Mouse (Mus musculus): Measurements from ENCODE around the gene Pcsk1n. TPM values are rescaled to one million over a fixed set of nuclear protein-coding genes. Genes with fewer than 3 reads are reported as not detected.
A peak's percentile ranks its signal among the peaks of the same experiment; 100 is the strongest.

Pcsk1n gene
- 12.0 and 12.2 TPM in 2 replicates for polyA plus RNA-seq (2015; fragmentation: Nextera tagmentation; extraction: Ambion mirVana)

DNA sequence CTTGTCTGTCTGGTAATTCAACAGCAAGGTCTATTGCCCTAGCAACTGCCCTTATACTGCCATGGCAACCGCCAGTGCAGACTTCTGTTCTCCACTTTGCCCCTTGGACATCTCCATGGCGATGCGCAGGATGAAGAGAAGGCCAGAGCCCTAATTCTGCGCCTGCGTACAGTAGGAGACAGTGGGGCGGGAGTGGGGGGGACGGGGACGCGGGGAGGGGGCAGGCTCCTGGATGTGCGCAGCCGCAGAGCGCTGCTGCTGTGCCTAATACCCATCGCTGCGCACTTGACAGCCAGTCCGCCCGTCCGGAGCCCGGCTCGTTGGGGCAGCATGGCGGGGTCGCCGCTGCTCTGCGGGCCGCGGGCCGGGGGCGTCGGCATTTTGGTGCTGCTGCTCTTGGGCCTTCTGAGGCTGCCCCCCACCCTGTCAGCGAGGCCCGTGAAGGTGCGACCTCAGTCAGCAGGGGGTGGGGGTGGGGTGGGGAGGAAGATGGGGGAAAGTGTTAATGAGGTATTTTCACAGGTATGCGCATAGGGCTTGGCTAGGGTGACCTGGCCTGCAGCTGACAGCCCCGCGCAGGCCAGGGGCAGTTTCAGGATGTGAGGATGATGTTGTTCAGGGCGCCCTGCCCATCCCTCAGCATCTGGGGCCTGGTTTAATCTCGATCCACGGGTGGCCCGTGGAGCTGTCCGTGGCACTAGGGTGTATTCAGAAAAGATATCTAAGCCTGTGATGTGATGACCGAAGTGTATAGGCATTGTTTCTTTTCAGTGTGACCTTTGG lies at the start of gene Pcsk1n:
Pcsk1n (plus strand) TSS at position 222 of the 783 bp plus-strand sequence.
- Histone ChIP-seq H3K4me1 (replicated peaks; ENCODE audit: control insufficient read depth, insufficient read depth) (no peaks in the 10 kb centered on the region), H3K27me3 (ENCODE audit: control insufficient read depth, insufficient read depth, low read length) (no peaks in the 10 kb centered on the region), H3K9me3 (ENCODE audit: control insufficient read depth, low read length) (no peaks in the 10 kb centered on the region), H3K9ac (ENCODE audit: low read length) (no peak within 1 kb of the TSS), H3K27ac (replicated peaks) (no peak within 1 kb of the TSS), H3K4me3 (ENCODE audit: low read depth, low read length) (no peak within 1 kb of the TSS), H3K36me3 (ENCODE audit: control insufficient read depth, insufficient read depth, low read length) (no peaks in the 10 kb centered on the region), H3K4me2 (replicated peaks; ENCODE audit: low read depth) (no peak within 1 kb of the TSS)
- DNase-seq (ENCODE audit: low spot score) = no peak
- TF ChIP-seq EP300 (optimal IDR thresholded peaks at IDR 0.05) (no peak), CTCF (IDR thresholded peaks at IDR 0.05; ENCODE audit: low read depth) (no peak)
- 17% methylated on average over 31 of the region's 40 CpGs for WGBS
- no peak for ATAC-seq (ENCODE audit: low FRiP score, low TSS enrichment)

DNA sequence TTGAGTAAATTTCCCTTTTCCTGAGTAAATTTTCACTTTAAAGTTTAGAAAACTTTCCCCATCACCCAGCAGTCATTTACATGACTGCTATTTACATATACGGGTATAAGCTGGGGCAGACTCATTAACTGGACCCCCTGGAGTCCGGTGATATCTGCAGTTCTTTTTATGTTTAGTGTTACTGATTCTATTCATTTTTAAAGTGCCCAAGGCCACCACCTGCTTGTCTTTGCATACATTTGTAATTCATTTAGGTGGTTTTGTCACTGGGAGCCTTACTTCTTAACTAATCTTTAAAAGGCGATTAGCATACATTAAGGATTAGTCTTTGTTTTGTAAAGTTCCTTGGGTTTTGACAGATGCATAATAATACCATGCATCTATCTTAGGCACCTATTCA lies 49.8 kb upstream of the Pcsk1n start:
- no peaks in the 10 kb centered on the region for H3K27me3 ChIP-seq (ENCODE audit: control insufficient read depth, insufficient read depth, low read length)
- TF ChIP-seq EP300 (optimal IDR thresholded peaks at IDR 0.05) (no peak), CTCF (IDR thresholded peaks at IDR 0.05; ENCODE audit: low read depth) (no peak)
- 57% methylated on average over 3 of the region's 3 CpGs for WGBS
- no peak overlapping the region for H3K27ac ChIP-seq (replicated peaks)
- no peaks in the 10 kb centered on the region for H3K4me1 ChIP-seq (replicated peaks; ENCODE audit: control insufficient read depth, insufficient read depth)
- ATAC-seq (ENCODE audit: low FRiP score, low TSS enrichment) = no peak
- H3K4me3 ChIP-seq (ENCODE audit: low read depth, low read length) = no peak overlapping the region
- H3K9me3 ChIP-seq (ENCODE audit: control insufficient read depth, low read length) = no peaks in the 10 kb centered on the region
- no peak for DNase-seq (ENCODE audit: low spot score)
- peaks cover 2% of the 10 kb centered on the region; the same call in 1 of the 2 replicates for H3K36me3 ChIP-seq (ENCODE audit: control insufficient read depth, insufficient read depth, low read length)
- no peak overlapping the region for H3K4me2 ChIP-seq (replicated peaks; ENCODE audit: low read depth)
- H3K9ac ChIP-seq (ENCODE audit: low read length) = no peak overlapping the region

DNA sequence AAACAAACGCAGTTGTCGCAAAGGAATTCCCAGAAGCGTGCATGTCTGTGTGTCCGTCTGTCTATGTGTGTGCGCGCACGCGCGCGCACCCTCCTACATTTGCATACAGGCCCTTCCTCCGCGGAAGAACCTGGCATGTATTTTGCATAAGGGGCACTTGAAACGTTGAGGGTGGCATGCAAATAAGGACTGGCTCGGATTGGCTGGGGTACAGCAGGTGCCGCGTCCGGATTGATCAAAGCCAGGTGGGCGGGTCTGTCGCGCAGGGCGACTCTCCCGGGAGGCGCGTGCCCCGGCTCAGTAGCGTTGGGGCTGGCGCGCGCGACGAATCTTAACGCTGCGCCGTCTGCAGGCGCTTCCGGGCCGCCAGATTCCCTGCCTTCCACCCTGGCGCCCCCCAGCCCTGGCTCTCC lies 41.6 kb upstream of the Pcsk1n start, which contains the start of gene Pim2:
Pim2 (plus strand) TSS at position 256 of the 413 bp plus-strand sequence.
- Histone ChIP-seq H3K27me3 (ENCODE audit: control insufficient read depth, insufficient read depth, low read length) (no peaks in the 10 kb centered on the region), H3K9me3 (ENCODE audit: control insufficient read depth, low read length) (no peaks in the 10 kb centered on the region), H3K36me3 (ENCODE audit: control insufficient read depth, insufficient read depth, low read length) (peaks cover 2% of the 10 kb centered on the region; the same call in 1 of the 2 replicates), H3K4me3 (ENCODE audit: low read depth, low read length) (peak within 1 kb of the TSS; percentile 37), H3K4me2 (replicated peaks; ENCODE audit: low read depth) (peak within 1 kb of the TSS; percentile 70), H3K27ac (replicated peaks) (no peak within 1 kb of the TSS), H3K9ac (ENCODE audit: low read length) (peak within 1 kb of the TSS; percentile 48), H3K4me1 (replicated peaks; ENCODE audit: control insufficient read depth, insufficient read depth) (no peaks in the 10 kb centered on the region)
- TF ChIP-seq EP300 (optimal IDR thresholded peaks at IDR 0.05) (no peak), CTCF (IDR thresholded peaks at IDR 0.05; ENCODE audit: low read depth) (no peak)
- ATAC-seq (ENCODE audit: low FRiP score, low TSS enrichment) = peak; percentile 94
- WGBS = 14% methylated on average over 30 of the region's 38 CpGs
- DNase-seq (ENCODE audit: low spot score) = peak; percentile 87

DNA sequence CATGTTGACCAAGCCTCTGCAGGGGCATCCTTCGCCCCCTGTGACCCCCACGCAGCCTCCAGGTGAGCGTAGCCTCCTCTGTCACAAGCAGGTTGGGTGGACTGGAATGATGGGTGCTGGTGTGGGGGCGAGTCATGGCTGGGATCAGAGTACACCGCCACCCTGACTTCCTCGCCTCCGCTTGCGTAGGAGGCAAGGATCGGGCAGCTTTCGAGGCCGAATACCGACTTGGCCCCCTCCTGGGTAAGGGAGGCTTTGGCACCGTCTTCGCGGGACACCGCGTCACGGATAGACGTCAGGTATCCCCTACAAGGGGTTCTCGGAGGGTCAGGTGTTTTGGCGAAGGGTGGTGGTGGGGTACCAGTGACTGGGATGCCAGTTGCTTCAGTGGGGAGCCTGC lies 41.1 kb upstream of the Pcsk1n start:
- ATAC-seq (ENCODE audit: low FRiP score, low TSS enrichment) = no peak; the same call in 1 of the 2 replicates
- Histone ChIP-seq H3K9me3 (ENCODE audit: control insufficient read depth, low read length) (no peaks in the 10 kb centered on the region), H3K27ac (replicated peaks) (no peak overlapping the region), H3K36me3 (ENCODE audit: control insufficient read depth, insufficient read depth, low read length) (peaks cover 2% of the 10 kb centered on the region; the same call in 1 of the 2 replicates), H3K4me3 (ENCODE audit: low read depth, low read length) (peak overlapping the region; percentile 37), H3K4me2 (replicated peaks; ENCODE audit: low read depth) (peak overlapping the region; percentile 70), H3K27me3 (ENCODE audit: control insufficient read depth, insufficient read depth, low read length) (no peaks in the 10 kb centered on the region), H3K9ac (ENCODE audit: low read length) (peak overlapping the region; percentile 48), H3K4me1 (replicated peaks; ENCODE audit: control insufficient read depth, insufficient read depth) (no peaks in the 10 kb centered on the region)
- peak; percentile 19 for DNase-seq (ENCODE audit: low spot score)
- WGBS = 11% methylated on average over 21 of the region's 21 CpGs
- TF ChIP-seq CTCF (IDR thresholded peaks at IDR 0.05; ENCODE audit: low read depth) (no peak), EP300 (optimal IDR thresholded peaks at IDR 0.05) (no peak)

DNA sequence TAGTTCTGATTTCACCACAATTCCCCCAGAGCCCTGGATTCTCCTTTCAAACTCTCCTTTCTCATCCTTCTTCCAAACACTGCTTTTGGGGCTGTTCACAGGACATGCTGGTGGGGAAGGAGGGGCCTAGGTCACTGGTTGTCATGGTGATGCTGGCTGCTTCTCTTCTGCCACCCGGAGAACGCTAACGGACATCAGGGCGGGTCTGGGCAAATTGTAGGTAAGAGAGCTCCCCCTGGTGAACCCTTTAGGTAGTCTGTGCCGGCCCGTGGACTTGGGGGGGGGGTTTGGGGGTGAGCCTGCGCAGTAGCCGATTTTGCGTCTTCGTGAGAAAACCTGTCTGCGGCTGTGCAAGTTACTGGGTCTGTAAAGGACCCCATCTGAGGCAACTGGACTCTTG lies 39.8 kb upstream of the Pcsk1n start:
- Histone ChIP-seq H3K4me2 (replicated peaks; ENCODE audit: low read depth) (peak overlapping the region; percentile 27), H3K4me3 (ENCODE audit: low read depth, low read length) (no peak overlapping the region), H3K36me3 (ENCODE audit: control insufficient read depth, insufficient read depth, low read length) (no peaks in the 10 kb centered on the region), H3K27me3 (ENCODE audit: control insufficient read depth, insufficient read depth, low read length) (no peaks in the 10 kb centered on the region), H3K27ac (replicated peaks) (no peak overlapping the region), H3K4me1 (replicated peaks; ENCODE audit: control insufficient read depth, insufficient read depth) (no peaks in the 10 kb centered on the region), H3K9ac (ENCODE audit: low read length) (no peak overlapping the region), H3K9me3 (ENCODE audit: control insufficient read depth, low read length) (no peaks in the 10 kb centered on the region)
- peak; percentile 70 for TF ChIP-seq CTCF (IDR thresholded peaks at IDR 0.05; ENCODE audit: low read depth)
- no peak for TF ChIP-seq EP300 (optimal IDR thresholded peaks at IDR 0.05)
- peak; percentile 60 for DNase-seq (ENCODE audit: low spot score)
- 5% methylated on average over 10 of the region's 11 CpGs for WGBS
- no peak for ATAC-seq (ENCODE audit: low FRiP score, low TSS enrichment)

Measured in stomach, postnatal 0 days (tissue).